Mouse (Mus musculus) layer of hippocampus, postnatal 10 days (tissue): ENCODE measurements around the gene Qk. TPM values are rescaled to one million over a fixed set of nuclear protein-coding genes. Genes with fewer than 3 reads are reported as not detected.

Experiments used
- DNase-seq, 2 experiments: peaks; one replicate each; pipeline ENCODE4 v3.0.0; 2021; ENCODE audit warnings: low spot score in 2 of 2
- total RNA-seq, 2 experiments: library from RNA; stranded (reverse); gene quantifications; 2 replicates each; pipeline ENCODE4 v1.2.3; 2021

The Qk gene
- total RNA-seq, 2 experiments from 2014 or later, result 376 to 390 TPM

- DNase-seq, result no peak
These were observed 51.2 kb downstream of the Qk start for GRCm38 (mm10) chr17:10268468-10268867.

- DNase-seq, result no peak
These were observed 53.4 kb downstream of the Qk start for GRCm38 (mm10) chr17:10266207-10266606.

GRCm38 (mm10) chr17:10251252-10251958 is 68.2 kb downstream of the Qk start:
- DNase-seq, result no peak

- DNase-seq, result no peak
These were observed 79.6 kb downstream of the Qk start for GRCm38 (mm10) chr17:10240081-10240480.

GRCm38 (mm10) chr17:10236595-10236994 is 83.1 kb downstream of the Qk start:
- no peak for DNase-seq

GRCm38 (mm10) chr17:10232406-10232805 is 87.2 kb downstream of the Qk start:
- no peak for DNase-seq

- DNase-seq, result no peak
These were observed 91.7 kb downstream of the Qk start for GRCm38 (mm10) chr17:10227798-10228538.

GRCm38 (mm10) chr17:10216164-10216563 is 103.5 kb downstream of the Qk start:
- DNase-seq, result no peak

- no peak for DNase-seq
These were observed 110.4 kb downstream of the Qk start for GRCm38 (mm10) chr17:10209154-10209777.

GRCm38 (mm10) chr17:10198662-10199061 is 121.0 kb downstream of the Qk start:
- DNase-seq, result no peak

- no peak for DNase-seq
These were observed 121.4 kb downstream of the Qk start for GRCm38 (mm10) chr17:10198231-10198630.

GRCm38 (mm10) chr17:10195703-10196102 is 124.0 kb downstream of the Qk start:
- no peak for DNase-seq

GRCm38 (mm10) chr17:10190857-10191256 is 128.8 kb downstream of the Qk start:
- peak in 1 of 2 experiments; percentile 8 for DNase-seq

GRCm38 (mm10) chr17:10188481-10188880 is 131.2 kb downstream of the Qk start:
- DNase-seq, result peak in 1 of 2 experiments; percentile 35

- no peak for DNase-seq
These were observed 132.1 kb downstream of the Qk start for GRCm38 (mm10) chr17:10187431-10188020.

GRCm38 (mm10) chr17:10181761-10182160 is 137.9 kb downstream of the Qk start:
- no peak for DNase-seq

GRCm38 (mm10) chr17:10177096-10177495 is 142.6 kb downstream of the Qk start:
- no peak for DNase-seq

GRCm38 (mm10) chr17:10161258-10161657 is 158.4 kb downstream of the Qk start:
- no peak for DNase-seq

- DNase-seq, result no peak
These were observed 159.2 kb downstream of the Qk start for GRCm38 (mm10) chr17:10160415-10160814.

GRCm38 (mm10) chr17:10152808-10153413 is 166.7 kb downstream of the Qk start:
- no peak for DNase-seq
